Mouse (Mus musculus): ENCODE data around the gene Riox2.

The Riox2 gene

DNA sequence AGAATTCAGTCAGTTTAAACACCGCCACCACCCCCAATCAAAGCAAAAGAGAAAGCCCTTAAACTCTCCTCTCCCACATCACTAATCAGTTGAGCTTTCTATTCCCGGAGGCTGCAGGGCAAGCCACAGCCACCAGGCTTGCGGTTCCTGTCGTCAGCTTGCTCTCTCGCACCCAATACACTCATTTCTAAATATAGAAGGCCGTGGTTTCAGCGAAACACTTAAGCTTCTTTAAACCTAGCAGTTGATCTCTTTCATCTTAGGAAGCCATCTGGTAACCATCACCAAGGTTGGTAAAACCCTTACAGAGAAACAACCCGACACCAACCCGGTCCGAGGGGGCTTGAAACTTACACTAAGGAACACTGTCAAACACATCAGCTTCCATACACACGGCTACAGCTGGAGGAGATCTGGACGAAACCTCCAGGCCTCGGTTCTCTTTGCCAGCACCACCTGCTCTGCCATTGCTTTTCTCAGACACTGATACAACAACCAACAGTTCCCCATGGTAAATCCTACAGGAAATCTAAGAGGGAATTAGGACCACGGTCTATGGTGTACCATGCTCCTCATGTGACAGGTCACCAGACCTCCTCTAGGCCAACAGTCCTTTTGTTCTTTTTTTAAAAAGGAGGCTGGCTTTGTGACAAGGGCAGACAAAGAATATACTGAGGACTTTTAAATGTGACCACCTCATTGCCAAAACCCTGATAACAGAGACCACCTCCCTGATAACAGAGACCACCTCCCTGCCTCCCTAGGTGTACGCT is 46.1 kb downstream of the Riox2 start:
- peak; percentile 30 for DNase-seq (ENCODE audit: extremely low spot score, low read depth, low spot score)

DNA sequence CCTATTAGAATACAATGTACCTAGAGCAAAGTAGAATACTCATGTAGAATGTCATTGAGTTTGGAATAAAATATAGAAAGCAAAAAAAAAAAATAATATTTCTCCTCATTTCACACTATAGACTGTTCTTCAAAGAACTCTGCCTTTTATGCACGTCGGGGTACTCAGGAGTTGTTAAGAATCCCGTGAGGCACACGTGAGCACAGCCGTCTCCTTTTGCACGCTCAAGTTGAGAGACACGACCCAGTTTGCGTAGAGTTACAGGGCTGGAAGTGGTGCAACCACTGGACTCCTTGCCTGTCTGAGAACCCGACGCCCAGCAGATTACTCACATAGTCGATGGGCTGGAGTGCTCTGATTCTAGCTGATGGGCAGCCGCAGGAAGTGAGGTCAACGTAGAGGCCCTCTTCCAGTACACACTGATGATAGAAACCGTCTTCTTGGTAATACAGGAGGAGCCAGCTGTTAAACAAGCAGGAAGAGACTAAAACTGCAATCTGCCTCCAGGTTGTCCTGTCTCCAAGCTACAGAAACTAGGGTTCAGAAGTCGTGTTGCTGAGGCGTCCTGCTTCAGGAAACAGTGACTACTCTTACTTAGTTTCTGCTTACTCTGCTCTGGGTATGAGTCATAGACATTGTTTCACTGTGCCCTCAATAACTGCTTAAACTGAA is 50.3 kb downstream of the Riox2 start:
- no peak for DNase-seq (ENCODE audit: extremely low spot score, low read depth, low spot score)

DNA sequence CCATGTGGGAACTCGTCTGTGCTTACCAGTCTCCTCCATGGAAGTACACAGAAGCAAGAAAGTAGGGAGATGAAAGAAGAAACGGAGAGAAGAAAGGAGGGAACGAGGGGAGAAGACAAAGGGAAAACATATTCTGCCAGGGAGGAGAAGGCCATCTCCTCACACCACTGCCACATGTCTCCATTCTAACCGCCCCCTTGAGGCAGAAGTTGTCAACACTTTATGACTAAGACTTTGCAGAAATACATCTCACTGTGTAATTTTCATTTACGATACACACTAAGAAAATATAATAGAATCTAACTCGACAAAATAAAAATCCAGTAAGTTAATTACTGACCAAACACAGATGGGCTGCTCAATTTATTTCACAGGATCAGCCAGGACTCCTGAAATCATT is 55.4 kb downstream of the Riox2 start:
- DNase-seq (ENCODE audit: extremely low spot score, low read depth, low spot score) = no peak

DNA sequence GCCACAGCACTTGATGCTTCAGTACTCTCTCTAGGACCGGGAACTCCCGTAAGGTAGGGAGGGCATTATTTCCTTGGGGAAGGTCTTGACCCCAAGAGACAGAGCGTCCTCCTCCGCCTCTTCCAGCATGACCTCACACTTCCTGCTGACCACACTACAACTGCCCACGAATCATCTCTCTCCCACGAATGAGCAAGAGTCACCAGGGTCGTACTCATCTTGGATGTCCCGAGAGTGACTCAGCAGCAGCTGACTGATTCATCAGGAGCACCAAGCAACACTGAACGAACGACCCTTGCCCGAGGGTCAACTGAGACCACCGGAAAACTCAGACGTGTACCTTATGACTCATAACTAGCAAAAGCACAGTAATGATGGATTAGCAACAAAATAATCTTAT is 58.0 kb downstream of the Riox2 start:
- DNase-seq (ENCODE audit: extremely low spot score, low read depth, low spot score) = no peak

DNA sequence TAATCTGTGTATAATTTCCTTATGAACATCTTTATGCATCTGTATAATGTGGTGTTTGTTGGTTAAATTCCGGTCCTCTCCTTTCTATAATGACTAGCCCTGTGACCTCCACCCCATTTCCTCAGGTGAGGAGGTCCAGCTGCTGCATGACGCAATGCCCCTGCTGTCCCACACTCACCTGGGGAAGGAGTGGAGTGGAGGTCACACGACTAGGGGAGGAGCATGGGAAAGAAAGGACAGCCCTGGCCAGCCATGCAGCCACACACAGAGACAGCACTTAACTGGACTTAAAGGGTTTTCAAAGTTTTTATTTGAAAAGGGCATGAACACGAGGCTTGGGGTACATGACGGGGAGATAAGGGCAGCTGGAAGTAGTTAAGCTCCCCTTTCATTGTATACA is 59.7 kb downstream of the Riox2 start:
- no peak for DNase-seq (ENCODE audit: extremely low spot score, low read depth, low spot score)

DNA sequence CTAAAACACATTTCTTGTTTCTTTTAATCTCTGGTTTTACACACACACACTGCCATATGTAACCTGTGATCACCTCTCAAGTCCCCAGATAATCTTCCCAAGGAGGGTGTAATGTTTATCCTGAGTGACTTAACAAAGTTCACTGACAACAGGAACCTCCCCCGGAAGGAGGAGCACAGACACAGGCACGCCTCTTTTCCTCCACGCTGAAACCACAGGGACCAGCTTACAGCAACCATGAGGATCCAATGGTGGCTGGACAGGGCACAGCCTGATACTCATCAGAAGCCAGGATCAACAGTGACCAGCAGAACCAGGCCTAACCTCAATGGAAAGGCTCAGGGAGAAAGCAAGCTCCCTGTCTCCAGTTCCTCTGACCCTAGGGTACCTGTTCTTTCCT is 61.0 kb downstream of the Riox2 start:
- DNase-seq (ENCODE audit: extremely low spot score, low read depth, low spot score) = no peak

GRCm38 (mm10) chr16:59534349-59534748 is 62.8 kb downstream of the Riox2 start:
- no peak for DNase-seq (ENCODE audit: extremely low spot score, low read depth, low spot score)

GRCm38 (mm10) chr16:59535673-59536072 is 64.1 kb downstream of the Riox2 start:
- DNase-seq (ENCODE audit: extremely low spot score, low read depth, low spot score) = no peak

DNA sequence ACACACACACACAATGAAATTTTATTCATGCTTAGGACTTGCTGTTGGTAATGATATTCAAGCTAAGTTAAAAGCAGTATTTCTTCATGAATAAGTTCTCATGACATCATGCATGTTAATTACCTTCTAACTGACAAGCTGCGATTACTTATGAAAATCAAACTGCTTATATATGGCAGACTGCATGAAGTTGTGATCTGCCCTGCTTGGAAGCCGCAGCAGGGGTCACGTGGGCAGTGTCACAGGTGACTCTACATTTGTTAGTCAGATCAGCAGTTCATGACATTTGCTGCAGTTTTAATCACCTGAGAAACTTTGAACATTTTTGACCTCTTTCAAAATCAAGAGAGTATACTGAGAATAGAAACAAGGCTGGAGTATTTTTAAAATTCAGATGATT is 69.4 kb downstream of the Riox2 start:
- DNase-seq (ENCODE audit: extremely low spot score, low read depth, low spot score) = no peak

DNA sequence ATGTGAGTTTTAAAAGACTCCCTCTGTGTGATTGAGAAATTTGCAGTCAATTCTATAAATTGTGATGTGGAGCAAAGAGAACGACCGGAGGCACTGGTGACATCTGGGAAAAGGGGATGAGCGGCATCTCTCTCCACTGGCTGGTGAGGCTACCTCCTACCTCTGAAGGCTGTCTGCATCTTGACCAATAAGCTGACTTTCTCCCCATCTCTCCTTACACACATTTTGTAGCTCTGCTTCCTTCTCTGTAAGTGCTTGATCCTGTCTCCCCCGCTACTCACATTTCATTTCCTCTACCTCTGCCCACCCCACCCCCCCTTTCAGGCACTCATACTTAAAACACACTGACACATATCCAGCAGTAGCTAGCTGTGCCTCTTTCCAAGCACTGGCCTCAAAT is 69.8 kb downstream of the Riox2 start:
- DNase-seq (ENCODE audit: extremely low spot score, low read depth, low spot score) = no peak

All from hindlimb bud, embryonic 11.5 days (tissue).